36 mouse cellular contexts compared by ENCODE assay signal in the genomic region with DNA sequence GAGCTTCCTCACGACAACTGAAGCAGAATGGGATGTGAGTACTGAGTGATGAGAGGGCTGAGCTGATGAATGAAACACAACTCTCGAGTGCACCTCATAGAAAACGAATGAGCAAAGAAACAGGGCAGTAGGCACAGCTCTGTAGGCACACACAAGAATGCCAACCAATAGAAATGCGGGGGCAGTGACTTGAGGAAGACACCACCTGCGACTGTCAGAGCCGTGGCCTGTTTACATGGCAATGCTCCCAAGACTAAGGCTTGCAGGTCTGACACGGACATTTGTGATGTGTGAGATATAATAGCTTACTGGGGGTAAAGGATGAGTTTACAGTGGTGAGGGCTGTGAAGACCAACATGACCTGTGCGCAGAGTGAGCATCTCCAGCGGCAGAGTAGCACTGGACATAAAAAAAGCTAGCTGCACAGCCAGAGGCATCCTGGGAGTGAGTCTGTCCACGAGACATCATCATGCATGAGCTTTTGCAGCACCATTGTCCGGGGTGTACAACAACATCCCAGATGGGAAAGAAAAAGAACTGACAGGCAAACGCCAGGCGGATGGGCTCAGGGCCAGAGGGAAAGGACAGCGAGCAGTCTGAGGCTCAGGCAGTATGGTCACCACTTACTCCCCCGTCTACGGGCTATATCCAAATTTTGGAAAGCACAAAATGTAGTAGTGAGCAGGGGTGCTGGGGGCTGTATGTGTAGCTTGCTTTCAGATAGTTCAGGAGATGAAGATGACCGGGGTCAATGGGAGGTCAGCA. TPM values are rescaled to one million over a fixed set of nuclear protein-coding genes. Genes with fewer than 3 reads are reported as not detected.
DNase-seq lines count a peak whose midpoint lies in the region; ATAC-seq and TF ChIP-seq lines count a peak whose summit lies in the region.
"Had no signal": no experiment of that assay in that cellular context is flagged by ENCODE, and none has a peak within 500 bp of the region (broad histone marks: within the 10 kb centered on the region; RNA-seq: fewer than 3 reads in every experiment).

No protein-coding gene starts in this region.

- no peak for ATAC-seq in cerebellum, adult (ENCODE audit: insufficient number of reproducible peaks, low FRiP score, low TSS enrichment)
- ATAC-seq in hindbrain, postnatal 0 days, result no peak
- no peak for ATAC-seq in hindbrain, embryonic 14.5 days (ENCODE audit: low FRiP score)
- ATAC-seq in liver, embryonic 15.5 days (ENCODE audit: insufficient read depth), result no peak
- ATAC-seq in liver, embryonic 11.5 days (replicated peaks; ENCODE audit: low FRiP score), result no peak
- ATAC-seq: midbrain, embryonic 16.5 days had no signal

- no peak overlapping the region for H3K9ac ChIP-seq in hindbrain, postnatal 0 days (replicated peaks; ENCODE audit: low read length)
- H3K9ac ChIP-seq in hindbrain, embryonic 14.5 days, result no peak overlapping the region
- H3K9ac ChIP-seq in liver, embryonic 15.5 days, result no peak overlapping the region
- H3K9ac ChIP-seq in liver, embryonic 11.5 days (ENCODE audit: low read depth, low read length), result no peak overlapping the region
- H3K9ac ChIP-seq: heart, embryonic 13.5 days; hindbrain, embryonic 15.5 days; kidney, embryonic 15.5 days; limb, embryonic 12.5 days; liver, embryonic 14.5 days; lung, embryonic 15.5 days; stomach, embryonic 15.5 days had no signal

- H3K36me3 ChIP-seq in hindbrain, postnatal 0 days (ENCODE audit: insufficient read depth, low read length), result peaks cover 36% of the 10 kb centered on the region
- peaks cover 54% of the 10 kb centered on the region for H3K36me3 ChIP-seq in hindbrain, embryonic 14.5 days (replicated peaks; ENCODE audit: control insufficient read depth, insufficient read depth)
- H3K36me3 ChIP-seq in liver, embryonic 15.5 days (replicated peaks), result peaks cover 62% of the 10 kb centered on the region
- H3K36me3 ChIP-seq in liver, embryonic 11.5 days (ENCODE audit: control insufficient read depth, insufficient read depth, low read length), result peaks cover 35% of the 10 kb centered on the region

- H3K4me1 ChIP-seq in cerebellum, adult 2 months (ENCODE audit: control insufficient read depth, insufficient read depth, low read length), result peaks cover 49% of the 10 kb centered on the region
- peaks cover 5% of the 10 kb centered on the region; the same call in 1 of the 2 replicates for H3K4me1 ChIP-seq in hindbrain, postnatal 0 days (ENCODE audit: insufficient read depth, low read length)
- H3K4me1 ChIP-seq in hindbrain, embryonic 14.5 days (replicated peaks; ENCODE audit: control insufficient read depth, insufficient read depth, low read length), result no peaks in the 10 kb centered on the region; the same call in 1 of the 2 replicates
- peaks cover 67% of the 10 kb centered on the region for H3K4me1 ChIP-seq in liver, embryonic 15.5 days (replicated peaks)
- peaks cover 37% of the 10 kb centered on the region for H3K4me1 ChIP-seq in liver, embryonic 11.5 days (replicated peaks; ENCODE audit: control insufficient read depth, insufficient read depth, low read length)

- no peak overlapping the region for H3K27ac ChIP-seq in cerebellum, adult 2 months (ENCODE audit: insufficient read depth, low read length)
- H3K27ac ChIP-seq in hindbrain, postnatal 0 days, result peak overlapping the region; percentile 7; the same call in 1 of the 2 replicates
- H3K27ac ChIP-seq in hindbrain, embryonic 14.5 days, result no peak overlapping the region
- H3K27ac ChIP-seq in liver, embryonic 15.5 days (replicated peaks), result 0 out of 2 replicates have a peak overlapping the region, but pooled peaks have one; percentile 87
- no peak overlapping the region for H3K27ac ChIP-seq in liver, embryonic 11.5 days (ENCODE audit: low read depth, low read length)
- H3K27ac ChIP-seq: heart, embryonic 13.5 days; hindbrain, embryonic 15.5 days; kidney, embryonic 15.5 days; limb, embryonic 12.5 days; lung, embryonic 15.5 days; stomach, embryonic 15.5 days had no signal

- DNase-seq in cerebellum, adult 2 months, result peak; percentile 45 to 63
- no peak for DNase-seq in hindbrain, postnatal 0 days (ENCODE audit: low spot score)
- no peak for DNase-seq in hindbrain, embryonic 14.5 days (ENCODE audit: low spot score)
- DNase-seq in liver, embryonic 11.5 days (ENCODE audit: low spot score), result no peak
- DNase-seq in testis, postnatal 10 days (ENCODE audit: low spot score), result no peak
- DNase-seq: adrenal gland, postnatal 10 days; gastrocnemius, postnatal 10 days; kidney, adult 18-20 months; kidney, postnatal 36 days; layer of hippocampus, postnatal 36 days; right cerebral cortex, postnatal 25 days; thymus, adult 18-20 months; thymus, postnatal 25 days had no signal

- WGBS in cerebellum, adult 2 months, result 22% methylated on average over 17 of the region's 17 CpGs
- 62% methylated on average over 17 of the region's 17 CpGs for whole genome bisulfite sequencing in hindbrain, postnatal 0 days
- WGBS in hindbrain, embryonic 14.5 days, result 79% methylated on average over 17 of the region's 17 CpGs
- 88% methylated on average over 17 of the region's 17 CpGs for WGBS in liver, embryonic 15.5 days (ENCODE audit: insufficient replicate concordance)
- 89% methylated on average over 17 of the region's 17 CpGs for WGBS in liver, embryonic 11.5 days

- H3K4me3 ChIP-seq in cerebellum, adult 2 months (replicated peaks; ENCODE audit: insufficient read depth, low read depth, low read length), result no peak overlapping the region
- no peak overlapping the region for H3K4me3 ChIP-seq in hindbrain, postnatal 0 days (ENCODE audit: low read length)
- H3K4me3 ChIP-seq in hindbrain, embryonic 14.5 days (replicated peaks; ENCODE audit: low read length), result no peak overlapping the region
- H3K4me3 ChIP-seq in liver, embryonic 15.5 days (replicated peaks), result no peak overlapping the region
- no peak overlapping the region for H3K4me3 ChIP-seq in liver, embryonic 11.5 days (ENCODE audit: low read depth, low read length)
- H3K4me3 ChIP-seq: heart, embryonic 13.5 days; hindbrain, embryonic 15.5 days; kidney, embryonic 15.5 days; limb, embryonic 12.5 days; lung, embryonic 15.5 days; stomach, embryonic 15.5 days had no signal

- no peak overlapping the region for H3K4me2 ChIP-seq in hindbrain, postnatal 0 days (ENCODE audit: low read depth, low read length)
- H3K4me2 ChIP-seq in hindbrain, embryonic 14.5 days (replicated peaks), result no peak overlapping the region
- H3K4me2 ChIP-seq in liver, embryonic 15.5 days, result no peak overlapping the region
- H3K4me2 ChIP-seq in liver, embryonic 11.5 days, result no peak overlapping the region
- H3K4me2 ChIP-seq: heart, embryonic 13.5 days; hindbrain, embryonic 15.5 days; kidney, embryonic 15.5 days; limb, embryonic 12.5 days; lung, embryonic 15.5 days; midbrain, embryonic 11.5 days; stomach, embryonic 15.5 days had no signal

- TF ChIP-seq CTCF in cerebellum, adult 2 months (IDR thresholded peaks at IDR 0.05; ENCODE audit: borderline replicate concordance, insufficient read depth, low read depth, low read length), result no peak
- TF ChIP-seq CTCF in hindbrain, postnatal 0 days (IDR thresholded peaks at IDR 0.05; ENCODE audit: low read depth), result no peak

- no peak for TF ChIP-seq POLR2A in cerebellum, adult 2 months (IDR thresholded peaks at IDR 0.05; ENCODE audit: borderline replicate concordance, insufficient read depth, low read length)

- no peaks in the 10 kb centered on the region for H3K27me3 ChIP-seq in cerebellum, adult 2 months (ENCODE audit: control insufficient read depth, insufficient read depth, low read length)
- no peaks in the 10 kb centered on the region for H3K27me3 ChIP-seq in hindbrain, postnatal 0 days (ENCODE audit: insufficient read depth, low read length)
- H3K27me3 ChIP-seq in hindbrain, embryonic 14.5 days (ENCODE audit: control insufficient read depth, insufficient read depth, low read length), result no peaks in the 10 kb centered on the region
- H3K27me3 ChIP-seq in liver, embryonic 15.5 days, result no peaks in the 10 kb centered on the region
- no peaks in the 10 kb centered on the region for H3K27me3 ChIP-seq in liver, embryonic 11.5 days (replicated peaks; ENCODE audit: control insufficient read depth, insufficient read depth, low read length)
- H3K27me3 ChIP-seq: heart, embryonic 13.5 days; hindbrain, embryonic 15.5 days; kidney, embryonic 15.5 days; limb, embryonic 12.5 days; lung, embryonic 15.5 days; stomach, embryonic 15.5 days had no signal

- no peaks in the 10 kb centered on the region for H3K9me3 ChIP-seq in hindbrain, postnatal 0 days (ENCODE audit: low read length)
- no peaks in the 10 kb centered on the region for H3K9me3 ChIP-seq in hindbrain, embryonic 14.5 days (ENCODE audit: control insufficient read depth, low read length)
- no peaks in the 10 kb centered on the region for H3K9me3 ChIP-seq in liver, embryonic 15.5 days (replicated peaks)
- H3K9me3 ChIP-seq in liver, embryonic 11.5 days (ENCODE audit: control insufficient read depth, low read length), result no peaks in the 10 kb centered on the region
- H3K9me3 ChIP-seq: G1E; heart, embryonic 13.5 days; hindbrain, embryonic 15.5 days; kidney, embryonic 15.5 days; limb, embryonic 12.5 days; lung, embryonic 15.5 days; stomach, embryonic 15.5 days had no signal

RNA-seq across cellular contexts. Expression of a gene that starts 16.8 kb away (rescaled TPM):
- polyA plus RNA-seq in cerebellum, adult 2 months (2012; rRNA removed), result 9.0 and 9.7 TPM in 2 replicates
- total RNA-seq in hindbrain, postnatal 0 days (2014; rRNA removed), result 25.5 and 29.7 TPM in 2 replicates
- 17.9 and 20.4 TPM in 2 replicates for polyA plus RNA-seq in hindbrain, postnatal 0 days (2015; fragmentation: Nextera tagmentation; extraction: Ambion mirVana)
- 4.0 and 4.1 TPM in 2 replicates for polyA plus RNA-seq in hindbrain, embryonic 14.5 days (2014; fragmentation: Nextera tagmentation; extraction: Ambion mirVana)
- 28.8 and 32.7 TPM in 2 replicates for polyA plus RNA-seq in liver, embryonic 15.5 days (2015; fragmentation: Nextera tagmentation; extraction: Ambion mirVana)
- polyA plus RNA-seq in liver, embryonic 11.5 days (2014; fragmentation: Nextera tagmentation; extraction: Ambion mirVana), result 39.0 and 44.1 TPM in 2 replicates
- total RNA-seq: neutrophil, adult 5-6 weeks had no signal

RNA-seq across cellular contexts. Expression of a gene that starts 33.8 kb away (rescaled TPM):
- polyA plus RNA-seq in cerebellum, adult 2 months (2012; rRNA removed), result 81.9 and 88.2 TPM in 2 replicates
- 101 and 112 TPM in 2 replicates for total RNA-seq in hindbrain, postnatal 0 days (2014; rRNA removed)
- polyA plus RNA-seq in hindbrain, postnatal 0 days (2015; fragmentation: Nextera tagmentation; extraction: Ambion mirVana), result 31.3 and 31.9 TPM in 2 replicates
- polyA plus RNA-seq in hindbrain, embryonic 14.5 days (2014; fragmentation: Nextera tagmentation; extraction: Ambion mirVana), result 27.5 and 28.5 TPM in 2 replicates
- 38.1 and 51.7 TPM in 2 replicates for polyA plus RNA-seq in liver, embryonic 15.5 days (2015; fragmentation: Nextera tagmentation; extraction: Ambion mirVana)
- 13.5 and 13.9 TPM in 2 replicates for polyA plus RNA-seq in liver, embryonic 11.5 days (2014; fragmentation: Nextera tagmentation; extraction: Ambion mirVana)

RNA-seq across cellular contexts. Expression of a gene that starts 38.8 kb away (rescaled TPM):
- polyA plus RNA-seq in cerebellum, adult 2 months (2012; rRNA removed), result 1.2 and 1.3 TPM in 2 replicates
- 0.68 TPM in 1 of 2 replicates, not detected in the other for total RNA-seq in hindbrain, postnatal 0 days (2014; rRNA removed)
- polyA plus RNA-seq in hindbrain, postnatal 0 days (2015; fragmentation: Nextera tagmentation; extraction: Ambion mirVana), result 0.46 and 0.81 TPM in 2 replicates
- polyA plus RNA-seq in hindbrain, embryonic 14.5 days (2014; fragmentation: Nextera tagmentation; extraction: Ambion mirVana), result 0.15 TPM in 1 of 2 replicates, not detected in the other
- not detected in 2 replicates for polyA plus RNA-seq in liver, embryonic 15.5 days (2015; fragmentation: Nextera tagmentation; extraction: Ambion mirVana)
- polyA plus RNA-seq in liver, embryonic 11.5 days (2014; fragmentation: Nextera tagmentation; extraction: Ambion mirVana), result not detected in 2 replicates
- total RNA-seq: adrenal gland, postnatal 10 days; G1E; gastrocnemius, postnatal 10 days; heart, adult 8-10 months; heart, postnatal 10 days; hematopoietic stem cell, adult 5-6 weeks; megakaryocyte, adult 5-6 weeks; neutrophil, adult 5-6 weeks had no signal
- polyA plus RNA-seq: embryonic facial prominence, embryonic 14.5 days; erythroblast, embryonic 14.5 days; forebrain, embryonic 11.5 days; G1E; gonadal fat pad, adult 2 months; heart, embryonic 13.5 days; hindbrain, embryonic 15.5 days; intestine, embryonic 14.5 days; kidney, embryonic 15.5 days; limb, embryonic 12.5 days; liver, embryonic 14.5 days; lung, embryonic 15.5 days; midbrain, embryonic 11.5 days; neural tube, embryonic 11.5 days had no signal

RNA-seq across cellular contexts. Expression of a gene that starts 53.5 kb away (rescaled TPM):
- polyA plus RNA-seq in cerebellum, adult 2 months (2012; rRNA removed), result 114 and 129 TPM in 2 replicates
- 99.7 and 105 TPM in 2 replicates for total RNA-seq in hindbrain, postnatal 0 days (2014; rRNA removed)
- 148 and 150 TPM in 2 replicates for polyA plus RNA-seq in hindbrain, postnatal 0 days (2015; fragmentation: Nextera tagmentation; extraction: Ambion mirVana)
- polyA plus RNA-seq in hindbrain, embryonic 14.5 days (2014; fragmentation: Nextera tagmentation; extraction: Ambion mirVana), result 162 and 173 TPM in 2 replicates
- polyA plus RNA-seq in liver, embryonic 15.5 days (2015; fragmentation: Nextera tagmentation; extraction: Ambion mirVana), result 45.1 and 49.0 TPM in 2 replicates
- 133 and 135 TPM in 2 replicates for polyA plus RNA-seq in liver, embryonic 11.5 days (2014; fragmentation: Nextera tagmentation; extraction: Ambion mirVana)

Comparison
In these comparisons a context has a peak if more than half of its experiments do, and no peak if none do; other contexts are left out.
1. H3K27ac ChIP-seq: peak in hindbrain, postnatal 0 days (single experiment) and liver, embryonic 15.5 days (single experiment); none in cerebellum, adult 2 months (single experiment), hindbrain, embryonic 14.5 days (single experiment) and liver, embryonic 11.5 days (single experiment).
2. DNase-seq: peak in cerebellum, adult 2 months (2 of 2); none in hindbrain, postnatal 0 days (single experiment), hindbrain, embryonic 14.5 days (single experiment), liver, embryonic 11.5 days (single experiment) and testis, postnatal 10 days (single experiment).